Mouse (Mus musculus) midbrain, postnatal 0 days (tissue): ENCODE data around the gene Prkce. TPM values are rescaled to one million over a fixed set of nuclear protein-coding genes. Genes with fewer than 3 reads are reported as not detected.

Source experiments
- ATAC-seq: fragments of 200-750 bp; cut with Nextera tagmentation; 2 replicates; pipeline ENCODE4 v1.8.0; 2017; ENCODE audit warnings: moderate number of reproducible peaks, mild to moderate bottlenecking, moderate TSS enrichment, moderate library complexity; ENCODE audit not compliant: low FRiP score
- DNase-seq: peaks from one replicate; pipeline ENCODE4 v3.0.0-alpha.2; 2015; ENCODE audit warnings: low spot score
- H3K27ac ChIP-seq: fragments of 300-500 bp; sonication (generic); 2 replicates; pipeline ENCODE4 v1.5.1; 2014; ENCODE audit warnings: low read depth, mild to moderate bottlenecking, low read length, mixed read lengths
- H3K27me3 ChIP-seq: fragments of 300-500 bp; sonication (generic); 2 replicates; pipeline ENCODE4 v1.6.1; 2014; ENCODE audit warnings: low read length, control low read depth, mixed read lengths; ENCODE audit not compliant: insufficient read depth
- H3K36me3 ChIP-seq: fragments of 300-500 bp; sonication (generic); 2 replicates; pipeline ENCODE4 v1.6.1; 2014; ENCODE audit warnings: low read length, control low read depth, mixed read lengths; ENCODE audit not compliant: insufficient read depth
- H3K4me1 ChIP-seq: fragments of 300-500 bp; sonication (generic); 2 replicates; pipeline ENCODE4 v1.6.1; 2014; ENCODE audit warnings: mild to moderate bottlenecking, control low read depth, antibody characterized with exemption, low read length, mixed read lengths; ENCODE audit not compliant: insufficient read depth
- H3K4me2 ChIP-seq: fragments of 300-500 bp; sonication (generic); 2 replicates; pipeline ENCODE4 v1.6.1; 2014; ENCODE audit warnings: low read depth, mild to moderate bottlenecking, low read length, mixed read lengths; ENCODE audit not compliant: poor library complexity, severe bottlenecking
- H3K4me3 ChIP-seq: fragments of 300-500 bp; sonication (generic); 2 replicates; pipeline ENCODE4 v1.5.1; 2014; ENCODE audit warnings: low read depth, mild to moderate bottlenecking, low read length, moderate library complexity
- H3K9ac ChIP-seq: fragments of 300-500 bp; sonication (generic); replicated peaks from 2 replicates; pipeline ENCODE4 v1.6.1; 2014; ENCODE audit warnings: mild to moderate bottlenecking, low read length, moderate library complexity, mixed read lengths; ENCODE audit not compliant: poor library complexity, severe bottlenecking
- H3K9me3 ChIP-seq: fragments of 300-500 bp; sonication (generic); 2 replicates; pipeline ENCODE4 v1.6.1; 2016; ENCODE audit warnings: low read length, control low read depth
- CTCF ChIP-seq: IDR thresholded peaks from 2 replicates; pipeline ENCODE4 v1.5.1; 2016; ENCODE audit warnings: antibody characterized with exemption, mild to moderate bottlenecking
- WGBS: fragments of 180-500 bp; shearing (Covaris S2); extraction: QIAGEN DNeasy Blood & Tissue Kit; methylation state at CpG from one replicate; pipeline ENCODE4 v1.1.7; 2014; 5-methylcytosine and 5-hydroxymethylcytosine counted together
- polyA plus RNA-seq: library from polyadenylated mRNA; unstranded; fragments of >200 nt; fragmentation: Nextera tagmentation; extraction: Ambion mirVana; gene quantifications from 2 replicates; pipeline ENCODE4 v1.2.1, GENCODE M21; 2015
- total RNA-seq: library from RNA; depleted of rRNA; stranded (reverse); fragments of >200 nt; gene quantifications from 2 replicates; pipeline ENCODE4 v1.2.3, GENCODE M21; 2014

The Prkce gene
- total and polyA plus RNA-seq, 2 experiments from 2014 or later = 61.0 to 64.5 TPM

- H3K36me3 ChIP-seq = no peaks in the 10 kb centered on the region
- H3K4me3 ChIP-seq = no peak overlapping the region
- peak overlapping the region; percentile 21; the same call in 1 of the 2 replicates for H3K4me2 ChIP-seq
- H3K4me1 ChIP-seq = peaks cover 13% of the 10 kb centered on the region; the same call in 1 of the 2 replicates
- no peaks in the 10 kb centered on the region for H3K27me3 ChIP-seq
- TF ChIP-seq CTCF = no peak
- peak; percentile 48; the same call in 1 of the 2 replicates for ATAC-seq
- no peak for DNase-seq
- WGBS = 13% methylated on average over 12 of the region's 12 CpGs
- no peaks in the 10 kb centered on the region for H3K9me3 ChIP-seq
- no peak overlapping the region for H3K9ac ChIP-seq
- H3K27ac ChIP-seq = no peak overlapping the region; the same call in 1 of the 2 replicates
Observed at GRCm38 (mm10) chr17:86410496-86410895, 242.9 kb downstream of the Prkce start.

GRCm38 (mm10) chr17:86412141-86412540, 244.6 kb downstream of the Prkce start:
- 79% methylated on average over 6 of the region's 6 CpGs for WGBS
- Histone ChIP-seq H3K9me3 (no peaks in the 10 kb centered on the region), H3K27ac (no peak overlapping the region), H3K4me1 (peaks cover 28% of the 10 kb centered on the region; the same call in 1 of the 2 replicates), H3K27me3 (no peaks in the 10 kb centered on the region), H3K4me3 (no peak overlapping the region), H3K4me2 (no peak overlapping the region), H3K36me3 (no peaks in the 10 kb centered on the region), H3K9ac (no peak overlapping the region)
- ATAC-seq (no peak), DNase-seq (no peak)
- TF ChIP-seq CTCF = no peak

- DNase-seq = no peak
- TF ChIP-seq CTCF = no peak
- H3K4me1 ChIP-seq = peaks cover 31% of the 10 kb centered on the region; the same call in 1 of the 2 replicates
- no peak overlapping the region for H3K4me3 ChIP-seq
- no peaks in the 10 kb centered on the region for H3K36me3 ChIP-seq
- H3K4me2 ChIP-seq = no peak overlapping the region
- peak overlapping the region; percentile 34 for H3K27ac ChIP-seq
- H3K9me3 ChIP-seq = no peaks in the 10 kb centered on the region
- ATAC-seq = no peak
- WGBS = 38% methylated on average over 8 of the region's 8 CpGs
- H3K27me3 ChIP-seq = no peaks in the 10 kb centered on the region
- no peak overlapping the region for H3K9ac ChIP-seq
Observed at GRCm38 (mm10) chr17:86414608-86415007, 247.0 kb downstream of the Prkce start.

- Histone ChIP-seq H3K27me3 (no peaks in the 10 kb centered on the region), H3K36me3 (no peaks in the 10 kb centered on the region), H3K4me3 (no peak overlapping the region), H3K9me3 (no peaks in the 10 kb centered on the region), H3K4me1 (peaks cover 26% of the 10 kb centered on the region; the same call in 1 of the 2 replicates), H3K4me2 (0 out of 2 replicates have a peak overlapping the region, but pooled peaks have one; percentile 7), H3K27ac (peak overlapping the region; percentile 65), H3K9ac (no peak overlapping the region)
- TF ChIP-seq CTCF = no peak
- DNase-seq (peak; percentile 68), ATAC-seq (no peak)
- WGBS = 64% methylated on average over 7 of the region's 7 CpGs
Observed at GRCm38 (mm10) chr17:86415989-86416388, 248.4 kb downstream of the Prkce start.

GRCm38 (mm10) chr17:86418334-86418733, 250.7 kb downstream of the Prkce start:
- Histone ChIP-seq H3K4me2 (no peak overlapping the region), H3K4me3 (no peak overlapping the region), H3K27me3 (no peaks in the 10 kb centered on the region), H3K9ac (no peak overlapping the region), H3K36me3 (no peaks in the 10 kb centered on the region), H3K4me1 (peaks cover 26% of the 10 kb centered on the region; the same call in 1 of the 2 replicates), H3K9me3 (no peaks in the 10 kb centered on the region), H3K27ac (no peak overlapping the region; the same call in 1 of the 2 replicates)
- 69% methylated on average over 17 of the region's 17 CpGs for WGBS
- TF ChIP-seq CTCF = no peak
- no peak for ATAC-seq
- DNase-seq = peak; percentile 53

GRCm38 (mm10) chr17:86419199-86419598, 251.6 kb downstream of the Prkce start:
- WGBS = 97% methylated on average over 6 of the region's 6 CpGs
- Histone ChIP-seq H3K36me3 (no peaks in the 10 kb centered on the region), H3K27ac (no peak overlapping the region), H3K27me3 (no peaks in the 10 kb centered on the region), H3K4me3 (no peak overlapping the region), H3K4me1 (peaks cover 28% of the 10 kb centered on the region), H3K4me2 (no peak overlapping the region), H3K9ac (no peak overlapping the region), H3K9me3 (no peaks in the 10 kb centered on the region)
- TF ChIP-seq CTCF = no peak
- ATAC-seq = no peak
- DNase-seq = no peak
